Mouse (Mus musculus): ENCODE measurements around the gene Zfp791. TPM values are rescaled to one million over a fixed set of nuclear protein-coding genes. Genes with fewer than 3 reads are reported as not detected.
"Not testable (repeated sequence)": the region's sequence is repeated elsewhere in the genome, so short reads cannot be mapped to it uniquely, and the experiment has no call there.

The Zfp791 gene
- 1.1 and 1.5 TPM in 2 replicates for polyA plus RNA-seq (2015; fragmentation: Nextera tagmentation; extraction: Ambion mirVana)

DNA sequence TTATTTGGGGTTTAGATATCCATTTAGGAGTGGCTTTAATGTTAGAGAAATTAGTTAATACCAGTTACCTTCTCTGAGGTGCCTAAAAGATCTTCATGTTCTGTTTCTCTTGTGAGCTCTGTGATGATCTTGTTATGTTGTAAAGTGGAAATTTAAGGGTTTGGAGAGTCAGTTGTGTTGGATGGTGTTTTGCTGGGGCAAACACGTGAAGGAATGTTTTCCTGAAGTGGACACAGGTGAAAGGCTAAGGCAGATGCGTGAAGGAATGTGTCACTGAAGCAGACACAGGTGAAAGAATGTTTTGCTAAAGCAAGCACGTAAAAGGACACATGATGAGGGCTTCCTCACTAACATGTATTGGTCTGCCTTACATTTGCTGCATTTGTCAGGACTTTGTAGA lies at the start of gene Zfp791:
Gene Zfp791, minus strand, starts transcription at position 101 of the 400 bp plus-strand sequence.
- H3K36me3 ChIP-seq (ENCODE audit: control insufficient read depth, insufficient read depth) = no peaks in the 10 kb centered on the region
- no peaks in the 10 kb centered on the region for H3K9me3 ChIP-seq (replicated peaks; ENCODE audit: control insufficient read depth, low read length)
- no peak within 1 kb of the TSS for H3K27ac ChIP-seq (ENCODE audit: low read length)
- H3K4me1 ChIP-seq (ENCODE audit: control insufficient read depth, insufficient read depth, low read length) = no peaks in the 10 kb centered on the region; the same call in 1 of the 2 replicates
- ATAC-seq (replicated peaks; ENCODE audit: extremely low read depth, insufficient read depth, low FRiP score) = no peak
- no peak within 1 kb of the TSS for H3K4me2 ChIP-seq (ENCODE audit: low read depth, low read length)
- 69% methylated on average over 3 of the region's 3 CpGs for WGBS
- H3K4me3 ChIP-seq (ENCODE audit: low read length) = no peak within 1 kb of the TSS
- no peaks in the 10 kb centered on the region for H3K27me3 ChIP-seq (ENCODE audit: control insufficient read depth, insufficient read depth, low read length)
- no peak within 1 kb of the TSS for H3K9ac ChIP-seq (ENCODE audit: low read length)

DNA sequence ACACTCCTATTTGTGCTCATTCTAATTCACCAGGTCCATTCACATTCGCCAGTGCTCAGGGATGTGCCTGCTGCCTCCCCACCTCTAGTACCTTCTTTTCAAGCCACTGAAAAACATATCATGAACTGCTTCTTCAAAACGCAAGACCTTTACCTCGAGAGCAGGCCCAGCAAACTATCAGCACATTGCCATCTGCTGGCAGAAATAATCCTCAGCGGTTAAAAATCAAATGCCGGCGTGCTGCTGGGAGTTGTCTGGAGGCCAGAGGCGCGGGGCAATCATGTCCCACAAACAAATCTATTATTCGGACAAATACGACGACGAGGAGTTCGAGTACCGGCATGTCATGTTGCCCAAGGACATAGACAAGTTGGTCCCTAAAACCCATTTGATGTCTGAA lies 48.4 kb upstream of the Zfp791 start:
- no peak for ATAC-seq (replicated peaks; ENCODE audit: extremely low read depth, insufficient read depth, low FRiP score)
- H3K4me3 ChIP-seq (ENCODE audit: low read length) = no peak overlapping the region
- no peaks in the 10 kb centered on the region for H3K9me3 ChIP-seq (replicated peaks; ENCODE audit: control insufficient read depth, low read length)
- no peak overlapping the region for H3K4me2 ChIP-seq (ENCODE audit: low read depth, low read length)
- H3K36me3 ChIP-seq (ENCODE audit: control insufficient read depth, insufficient read depth) = no peaks in the 10 kb centered on the region
- H3K4me1 ChIP-seq (ENCODE audit: control insufficient read depth, insufficient read depth, low read length) = no peaks in the 10 kb centered on the region
- no peaks in the 10 kb centered on the region for H3K27me3 ChIP-seq (ENCODE audit: control insufficient read depth, insufficient read depth, low read length)
- 22% methylated on average over 14 of the region's 14 CpGs for WGBS
- no peak overlapping the region for H3K27ac ChIP-seq (ENCODE audit: low read length)
- H3K9ac ChIP-seq (ENCODE audit: low read length) = no peak overlapping the region

DNA sequence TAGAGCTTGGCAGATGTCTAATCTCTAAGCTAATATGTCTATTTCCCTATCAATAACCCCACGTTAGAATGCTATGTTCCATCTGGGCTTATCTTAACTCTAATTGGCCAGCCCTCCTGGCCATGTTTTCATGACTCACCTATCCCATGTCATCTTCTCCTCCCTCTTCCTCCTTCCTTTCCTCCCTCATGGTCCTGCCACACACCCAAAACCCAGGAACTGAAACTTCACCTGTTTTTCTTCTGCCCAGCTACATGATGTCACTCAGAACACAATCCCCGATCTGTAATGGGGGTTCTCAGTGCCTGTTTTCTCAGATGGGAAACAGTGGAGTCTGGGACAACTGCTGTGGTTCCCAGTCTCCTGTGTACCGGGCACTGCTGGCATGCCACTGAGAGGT lies 28.7 kb upstream of the Zfp791 start, which contains the start of gene Cks1brt:
Gene Cks1brt, plus strand, starts transcription at position 301 of the 400 bp plus-strand sequence.
- H3K4me2 ChIP-seq (ENCODE audit: low read depth, low read length) = no peak within 1 kb of the TSS

DNA sequence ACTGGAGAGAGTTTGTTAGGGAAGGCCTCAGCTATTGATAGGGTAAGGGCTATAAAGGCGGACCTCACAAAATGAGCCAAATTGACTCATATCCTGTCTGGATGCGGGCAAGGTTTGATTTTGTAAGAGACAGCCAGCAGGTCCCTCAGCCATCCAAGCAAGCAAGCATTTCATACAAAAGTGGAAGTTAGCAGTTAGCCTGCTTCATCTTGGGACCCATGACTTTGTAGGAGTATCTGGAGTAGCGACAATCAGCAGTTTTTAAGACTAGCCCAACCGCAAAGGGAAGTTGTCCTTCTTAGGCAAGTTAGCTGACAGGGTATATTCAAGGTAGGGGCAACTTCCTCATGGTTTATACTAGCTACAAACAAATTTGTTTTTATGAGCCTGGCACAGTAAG lies 19.6 kb upstream of the Zfp791 start:
- Histone ChIP-seq H3K4me3 (ENCODE audit: low read length) (no peak overlapping the region), H3K36me3 (ENCODE audit: control insufficient read depth, insufficient read depth) (no peaks in the 10 kb centered on the region), H3K27ac (ENCODE audit: low read length) (no peak overlapping the region), H3K4me1 (ENCODE audit: control insufficient read depth, insufficient read depth, low read length) (no peaks in the 10 kb centered on the region), H3K9me3 (replicated peaks; ENCODE audit: control insufficient read depth, low read length) (peaks cover 24% of the 10 kb centered on the region), H3K27me3 (ENCODE audit: control insufficient read depth, insufficient read depth, low read length) (no peaks in the 10 kb centered on the region), H3K9ac (ENCODE audit: low read length) (no peak overlapping the region), H3K4me2 (ENCODE audit: low read depth, low read length) (no peak overlapping the region)
- 83% methylated on average over 4 of the region's 4 CpGs for WGBS
- ATAC-seq (replicated peaks; ENCODE audit: extremely low read depth, insufficient read depth, low FRiP score) = no peak

More for the DNA sequence above, 28.7 kb upstream of the Zfp791 start, which contains the start of gene Cks1brt:
- 79% methylated on average over 3 of the region's 3 CpGs for WGBS
- no peak within 1 kb of the TSS for H3K9ac ChIP-seq (ENCODE audit: low read length)
- H3K27me3 ChIP-seq (ENCODE audit: control insufficient read depth, insufficient read depth, low read length) = no peaks in the 10 kb centered on the region
- no peak for ATAC-seq (replicated peaks; ENCODE audit: extremely low read depth, insufficient read depth, low FRiP score)
- no peak within 1 kb of the TSS for H3K4me3 ChIP-seq (ENCODE audit: low read length)
- H3K4me1 ChIP-seq (ENCODE audit: control insufficient read depth, insufficient read depth, low read length) = no peaks in the 10 kb centered on the region
- no peaks in the 10 kb centered on the region for H3K36me3 ChIP-seq (ENCODE audit: control insufficient read depth, insufficient read depth)
- H3K9me3 ChIP-seq (replicated peaks; ENCODE audit: control insufficient read depth, low read length) = peaks cover 36% of the 10 kb centered on the region
- no peak within 1 kb of the TSS for H3K27ac ChIP-seq (ENCODE audit: low read length)

DNA sequence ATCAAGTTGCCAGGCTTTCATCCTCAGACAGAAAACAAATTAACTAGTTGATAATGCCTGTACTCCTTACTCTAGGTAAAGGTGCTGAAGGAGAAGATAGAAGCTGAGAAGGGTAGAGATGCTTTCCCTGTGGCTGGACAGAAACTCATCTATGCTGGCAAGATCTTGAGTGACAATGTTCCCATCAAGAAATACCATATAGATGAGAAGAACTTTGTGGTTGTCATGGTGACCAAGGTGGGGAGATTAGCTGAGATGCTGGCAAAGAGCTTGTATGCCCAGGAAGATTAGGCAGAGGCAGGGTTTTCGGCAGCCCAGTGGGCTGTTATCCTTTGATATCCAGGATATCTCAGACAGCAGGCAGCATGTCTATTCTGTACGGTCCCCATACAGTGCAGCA lies 12.8 kb upstream of the Zfp791 start:
- not testable (repeated sequence) for ATAC-seq (replicated peaks; ENCODE audit: extremely low read depth, insufficient read depth, low FRiP score); H3K9me3 ChIP-seq (replicated peaks; ENCODE audit: control insufficient read depth, low read length)

DNA sequence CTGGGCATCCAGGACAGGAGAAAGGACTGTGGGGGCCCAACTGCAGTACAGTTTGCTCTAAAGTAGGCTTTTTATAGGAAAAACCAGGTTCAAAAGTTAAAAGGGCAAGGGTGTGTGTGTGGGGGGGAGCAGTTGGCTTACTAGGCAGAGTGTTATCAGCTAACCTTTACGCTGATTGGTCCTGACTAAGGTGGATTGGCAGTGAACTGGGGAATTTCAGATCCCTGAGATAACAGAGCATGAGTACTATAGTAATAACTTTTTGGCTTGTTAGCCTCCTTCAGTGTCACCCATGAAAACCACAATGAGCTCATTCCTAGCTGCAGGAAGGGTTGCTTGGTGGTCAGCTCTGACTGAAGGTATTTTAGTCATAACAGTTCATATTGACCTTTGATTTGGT lies 9.4 kb upstream of the Zfp791 start:
- Histone ChIP-seq H3K9me3 (replicated peaks; ENCODE audit: control insufficient read depth, low read length) (0 out of 2 replicates have a peak, but pooled peaks cover 3% of the 10 kb centered on the region), H3K27ac (ENCODE audit: low read length) (no peak overlapping the region), H3K36me3 (ENCODE audit: control insufficient read depth, insufficient read depth) (no peaks in the 10 kb centered on the region), H3K9ac (ENCODE audit: low read length) (no peak overlapping the region), H3K4me2 (ENCODE audit: low read depth, low read length) (no peak overlapping the region), H3K4me1 (ENCODE audit: control insufficient read depth, insufficient read depth, low read length) (no peaks in the 10 kb centered on the region), H3K4me3 (ENCODE audit: low read length) (no peak overlapping the region), H3K27me3 (ENCODE audit: control insufficient read depth, insufficient read depth, low read length) (no peaks in the 10 kb centered on the region)
- no peak for ATAC-seq (replicated peaks; ENCODE audit: extremely low read depth, insufficient read depth, low FRiP score)
- 74% methylated on average over 1 of the region's 1 CpGs for WGBS

More for the DNA sequence above, 12.8 kb upstream of the Zfp791 start:
- not testable (repeated sequence) for H3K4me3 ChIP-seq (ENCODE audit: low read length); H3K4me2 ChIP-seq (ENCODE audit: low read depth, low read length); H3K9ac ChIP-seq (ENCODE audit: low read length); H3K27ac ChIP-seq (ENCODE audit: low read length); H3K4me1 ChIP-seq (ENCODE audit: control insufficient read depth, insufficient read depth, low read length); H3K36me3 ChIP-seq (ENCODE audit: control insufficient read depth, insufficient read depth); H3K27me3 ChIP-seq (ENCODE audit: control insufficient read depth, insufficient read depth, low read length)
- 86% methylated on average over 2 of the region's 2 CpGs for WGBS

DNA sequence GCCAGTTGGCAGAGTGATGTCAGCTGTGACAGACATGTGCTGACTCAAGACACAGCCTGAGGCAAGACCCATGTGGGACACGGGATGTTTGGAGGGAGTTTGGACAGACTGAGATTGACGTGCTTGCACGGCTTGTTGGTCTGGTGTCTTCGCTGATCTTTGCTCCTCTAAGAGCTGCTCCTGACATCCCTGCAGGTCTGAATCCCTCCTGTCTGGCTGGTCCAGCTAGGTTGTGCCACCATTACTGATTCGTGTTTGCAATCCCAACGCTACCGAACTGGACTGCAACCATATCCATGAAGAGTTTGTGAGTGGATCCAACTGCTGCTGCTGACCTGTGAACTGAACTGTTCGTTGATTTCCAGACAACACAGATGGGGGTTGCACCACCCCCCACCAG lies 796 bp upstream of the Zfp791 start:
- H3K27ac ChIP-seq (ENCODE audit: low read length) = no peak overlapping the region
- no peaks in the 10 kb centered on the region for H3K27me3 ChIP-seq (ENCODE audit: control insufficient read depth, insufficient read depth, low read length)
- ATAC-seq (replicated peaks; ENCODE audit: extremely low read depth, insufficient read depth, low FRiP score) = no peak
- WGBS = 83% methylated on average over 8 of the region's 8 CpGs
- no peak overlapping the region for H3K4me3 ChIP-seq (ENCODE audit: low read length)
- H3K36me3 ChIP-seq (ENCODE audit: control insufficient read depth, insufficient read depth) = no peaks in the 10 kb centered on the region
- H3K9ac ChIP-seq (ENCODE audit: low read length) = no peak overlapping the region
- no peaks in the 10 kb centered on the region; the same call in 1 of the 2 replicates for H3K4me1 ChIP-seq (ENCODE audit: control insufficient read depth, insufficient read depth, low read length)
- no peaks in the 10 kb centered on the region for H3K9me3 ChIP-seq (replicated peaks; ENCODE audit: control insufficient read depth, low read length)
- H3K4me2 ChIP-seq (ENCODE audit: low read depth, low read length) = no peak overlapping the region

DNA sequence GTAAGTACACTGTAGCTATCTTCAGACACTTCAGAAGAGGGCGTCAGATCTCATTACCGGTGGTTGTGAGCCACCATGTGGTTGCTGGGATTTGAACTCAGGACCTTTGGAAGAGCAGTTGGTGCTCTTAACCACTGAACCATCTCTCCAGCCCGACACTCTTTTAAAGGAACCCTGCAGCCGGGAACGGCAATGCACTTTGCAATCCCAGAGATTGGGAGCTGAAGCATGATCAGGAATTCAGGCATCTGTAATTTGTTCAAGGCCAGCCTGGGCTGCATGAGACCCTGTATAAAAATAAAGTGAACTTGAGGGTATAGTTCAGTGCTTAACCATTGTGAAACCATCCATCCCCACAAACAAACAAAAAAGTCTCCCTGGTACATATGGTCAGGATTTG lies 2.6 kb downstream of the Zfp791 start:
- H3K9ac ChIP-seq (ENCODE audit: low read length); H3K4me2 ChIP-seq (ENCODE audit: low read depth, low read length); H3K4me1 ChIP-seq (ENCODE audit: control insufficient read depth, insufficient read depth, low read length); H3K27ac ChIP-seq (ENCODE audit: low read length); H3K27me3 ChIP-seq (ENCODE audit: control insufficient read depth, insufficient read depth, low read length); H3K4me3 ChIP-seq (ENCODE audit: low read length); H3K36me3 ChIP-seq (ENCODE audit: control insufficient read depth, insufficient read depth); ATAC-seq (replicated peaks; ENCODE audit: extremely low read depth, insufficient read depth, low FRiP score); H3K9me3 ChIP-seq (replicated peaks; ENCODE audit: control insufficient read depth, low read length): not testable (repeated sequence)
- 78% methylated on average over 5 of the region's 5 CpGs for WGBS

DNA sequence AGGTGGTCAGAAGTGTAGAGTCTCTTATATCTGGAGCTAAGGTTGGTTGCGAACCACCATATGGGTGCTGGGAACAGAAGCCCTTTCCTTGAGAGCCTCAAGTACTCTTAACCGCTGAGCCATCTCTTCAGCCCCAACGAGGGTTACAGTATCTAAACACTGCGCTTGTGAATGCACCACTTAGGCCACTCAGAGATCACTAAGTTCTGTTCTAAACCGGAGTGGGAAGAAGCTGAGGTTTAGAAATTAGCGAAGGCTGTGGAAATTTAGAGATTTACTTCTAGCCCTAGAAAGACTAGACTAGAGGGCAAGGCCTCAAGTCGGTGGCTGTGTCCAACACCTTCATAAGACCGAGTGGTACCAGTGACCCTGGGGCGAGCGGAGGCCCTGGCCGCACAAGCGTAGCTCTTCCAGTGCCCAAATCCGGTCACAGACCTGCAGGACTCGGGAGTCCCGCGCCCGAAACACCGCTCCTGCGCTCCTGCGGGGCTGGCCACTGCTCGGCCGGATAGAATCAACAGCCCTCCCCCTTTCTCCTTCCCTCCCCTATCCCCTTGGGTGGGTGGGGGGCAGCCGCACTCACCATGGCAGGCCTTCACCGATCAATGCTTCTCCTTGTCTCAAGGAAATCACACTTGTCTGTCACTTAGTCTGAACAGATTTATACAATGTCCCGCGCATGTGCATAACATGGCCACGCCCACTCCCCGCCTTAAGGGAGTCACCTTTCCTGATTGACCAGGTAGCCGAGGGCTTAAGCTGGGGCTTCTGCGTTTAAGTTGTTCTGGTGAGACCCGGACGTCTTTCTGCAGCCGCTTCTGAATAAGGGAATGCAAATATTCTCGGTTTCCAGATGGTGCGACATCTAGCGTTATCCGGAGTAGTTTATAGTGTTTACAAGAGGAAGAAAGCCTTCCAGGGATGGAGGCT lies 3.6 kb downstream of the Zfp791 start:
- ATAC-seq (replicated peaks; ENCODE audit: extremely low read depth, insufficient read depth, low FRiP score) = peak; percentile 73
- Histone ChIP-seq H3K4me3 (ENCODE audit: low read length) (peak overlapping the region; percentile 77), H3K9ac (ENCODE audit: low read length) (peak overlapping the region; percentile 81), H3K27ac (ENCODE audit: low read length) (peak overlapping the region; percentile 52), H3K4me2 (ENCODE audit: low read depth, low read length) (peak overlapping the region; percentile 80), H3K9me3 (replicated peaks; ENCODE audit: control insufficient read depth, low read length) (no peaks in the 10 kb centered on the region), H3K27me3 (ENCODE audit: control insufficient read depth, insufficient read depth, low read length) (no peaks in the 10 kb centered on the region), H3K4me1 (ENCODE audit: control insufficient read depth, insufficient read depth, low read length) (no peaks in the 10 kb centered on the region; the same call in 1 of the 2 replicates), H3K36me3 (ENCODE audit: control insufficient read depth, insufficient read depth) (no peaks in the 10 kb centered on the region)
- 7% methylated on average over 37 of the region's 37 CpGs for WGBS
